Mouse (Mus musculus) embryo, embryonic 9.5 days (tissue): ENCODE measurements around the gene Arf5.

Experiments
- DNase-seq: peaks from one replicate; pipeline ENCODE4 v3.0.0-alpha.2; 2017; ENCODE audit errors: extremely low spot score

The Arf5 gene

DNA sequence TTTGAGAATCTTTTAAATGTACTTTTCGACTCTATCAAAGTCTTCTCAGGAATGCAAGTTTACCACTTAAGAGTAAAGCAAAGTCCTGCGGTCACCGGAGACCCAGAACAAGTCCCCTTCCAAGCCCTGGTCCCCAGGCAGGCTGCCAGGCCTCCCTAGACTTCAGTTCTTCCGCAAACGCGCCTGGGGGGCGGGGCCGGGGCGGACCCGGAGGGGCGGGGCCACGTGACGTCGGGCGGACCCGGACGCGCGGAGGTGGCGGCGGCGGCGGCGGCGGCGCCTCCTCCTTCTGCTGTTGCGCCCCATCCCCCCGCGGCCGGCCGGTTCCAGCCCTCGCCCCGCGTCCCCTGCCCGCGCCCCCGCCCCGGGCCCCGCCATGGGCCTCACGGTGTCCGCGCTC lies at the start of gene Arf5:
TSS of gene Arf5 (plus strand) at position 248 of the 400 bp plus-strand sequence.
- peak; percentile 93 for DNase-seq

- no peak for DNase-seq
Measured at GRCm38 (mm10) chr6:28381983-28382382, 41.4 kb upstream of the Arf5 start.

- DNase-seq, result no peak
Measured at GRCm38 (mm10) chr6:28385169-28385568, 38.2 kb upstream of the Arf5 start.

- no peak for DNase-seq
Measured at GRCm38 (mm10) chr6:28389038-28389437, 34.3 kb upstream of the Arf5 start.

DNA sequence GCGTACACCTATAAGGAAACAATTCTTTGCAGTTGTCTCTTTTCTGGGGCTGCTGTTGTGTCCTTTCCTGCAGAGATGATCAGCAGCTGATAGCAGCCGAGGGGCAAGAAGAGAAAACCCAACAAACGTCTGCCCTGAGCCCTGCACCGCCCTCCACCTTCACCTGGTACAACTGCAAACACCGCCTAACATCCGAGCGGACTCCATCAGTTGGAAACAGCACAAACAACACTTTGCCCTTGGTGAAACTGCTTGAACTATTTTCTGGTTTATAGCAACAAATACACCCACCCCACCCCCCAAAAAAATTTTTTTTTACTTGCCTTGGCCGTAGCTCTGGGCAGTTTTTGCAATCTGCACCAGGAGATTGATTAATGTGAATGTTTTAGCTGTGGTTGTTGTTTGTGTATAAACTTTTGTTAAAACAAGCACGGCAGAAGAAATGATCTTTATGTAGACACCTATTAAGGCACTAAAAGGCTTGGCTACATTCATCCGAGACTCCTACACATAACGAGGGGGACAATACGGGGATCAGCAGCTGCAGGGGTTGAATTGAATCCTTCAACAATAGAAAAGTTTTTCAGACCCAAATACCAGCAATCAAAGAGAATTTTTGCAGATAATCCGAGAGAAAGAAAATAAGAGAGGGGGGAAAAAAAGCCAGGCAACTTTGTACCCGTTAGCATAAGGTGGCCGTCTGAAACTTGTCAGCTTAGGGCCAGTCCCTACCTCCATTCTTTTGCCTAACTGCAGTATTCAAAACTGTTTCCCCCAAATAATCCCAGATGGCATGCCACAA lies 27.1 kb upstream of the Arf5 start:
- peak; percentile 32 for DNase-seq

GRCm38 (mm10) chr6:28396853-28397457 lies 26.4 kb upstream of the Arf5 start:
- DNase-seq, result peak; percentile 61

DNA sequence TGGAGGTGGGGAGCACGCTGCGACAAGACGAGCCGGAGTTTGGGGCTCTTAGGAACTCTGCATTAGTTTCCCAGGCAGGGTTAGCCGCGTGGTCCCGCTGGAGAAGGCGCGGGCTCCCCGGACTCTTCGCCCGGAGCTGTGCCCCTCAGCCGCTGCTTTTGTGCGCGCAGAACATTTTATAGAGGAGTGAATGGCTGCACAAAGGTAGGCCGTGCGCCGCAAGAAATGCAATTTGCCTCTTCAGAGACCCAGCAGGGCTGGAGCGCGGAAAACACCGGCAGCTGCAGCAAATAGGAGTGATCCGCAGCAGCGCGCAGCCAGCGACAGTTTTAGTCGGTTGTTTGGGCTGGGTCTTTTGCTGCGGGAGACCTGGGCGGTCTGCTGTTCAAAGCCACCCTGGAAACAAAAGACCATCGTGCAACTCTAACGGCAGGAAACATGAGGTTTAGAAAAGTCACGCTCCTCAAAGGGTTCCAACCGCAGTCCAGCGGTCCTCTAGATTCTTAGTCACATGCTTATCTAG lies 25.6 kb upstream of the Arf5 start, which contains the start of gene Zfp800:
TSS of gene Zfp800 (minus strand) at position 325 of the 523 bp plus-strand sequence.
- peak; percentile 70 for DNase-seq

DNA sequence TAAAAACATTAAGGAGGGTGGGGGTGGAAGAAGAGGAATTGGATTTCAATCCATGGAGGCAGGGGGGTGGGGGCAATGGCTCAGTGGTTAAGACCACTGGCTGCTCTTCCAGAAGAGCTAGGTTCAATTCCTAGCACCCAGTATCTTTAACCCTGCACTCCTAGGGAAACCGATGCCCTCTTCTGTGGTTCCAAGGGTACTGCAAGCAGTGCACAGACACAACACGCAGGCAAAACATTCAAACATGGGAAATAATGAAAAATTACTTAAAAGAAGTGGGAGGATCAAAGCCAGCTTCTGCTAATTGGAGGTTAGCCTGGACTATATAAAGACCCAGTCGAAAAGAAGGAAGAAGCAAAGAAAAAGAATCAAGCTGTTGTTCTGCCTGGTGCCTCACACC lies 24.6 kb upstream of the Arf5 start:
- DNase-seq, result no peak

DNA sequence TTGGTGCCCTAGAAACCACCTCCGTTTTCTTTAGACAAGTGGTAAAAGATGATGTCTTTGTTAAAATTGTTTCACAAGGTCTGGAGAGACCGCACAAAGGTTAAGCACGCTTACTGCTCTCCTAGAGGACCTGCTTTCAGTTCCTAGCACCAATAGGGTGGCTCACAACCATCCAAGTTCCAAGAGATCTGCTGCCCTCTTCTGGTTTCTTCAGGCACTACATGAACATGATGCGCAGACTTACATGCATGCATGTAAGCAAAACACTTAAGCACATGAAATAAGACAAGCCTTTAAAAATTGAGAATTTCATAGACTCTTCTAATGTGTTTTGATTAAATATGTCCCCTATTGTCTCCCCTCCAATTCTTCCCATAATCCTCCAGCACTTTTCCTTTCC lies 23.6 kb upstream of the Arf5 start:
- no peak for DNase-seq

GRCm38 (mm10) chr6:28410053-28410452 lies 13.3 kb upstream of the Arf5 start:
- no peak for DNase-seq

- no peak for DNase-seq
Measured at GRCm38 (mm10) chr6:28411236-28411635, 12.1 kb upstream of the Arf5 start.

DNA sequence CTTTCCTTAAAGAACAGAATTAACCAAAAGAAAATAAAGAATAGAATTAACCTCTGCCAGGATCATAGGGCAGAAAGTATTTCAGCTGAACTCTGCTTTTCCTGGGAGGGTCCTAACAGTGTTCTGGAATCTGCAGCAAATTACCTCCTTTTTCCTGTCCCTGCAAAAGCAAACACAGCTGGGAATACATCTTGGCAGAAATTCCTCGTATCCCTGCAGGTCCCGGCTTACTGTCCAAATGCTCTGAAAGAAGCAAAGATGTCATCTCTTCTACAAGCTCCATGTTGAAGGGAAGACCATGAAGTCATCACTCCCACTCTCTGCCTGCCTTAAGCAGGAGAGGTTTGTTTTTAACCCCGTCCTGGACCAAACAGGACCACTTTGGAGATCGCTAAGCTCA lies 6.4 kb upstream of the Arf5 start:
- no peak for DNase-seq

GRCm38 (mm10) chr6:28418449-28418848 lies 4.9 kb upstream of the Arf5 start:
- no peak for DNase-seq

- no peak for DNase-seq
Measured at GRCm38 (mm10) chr6:28419673-28420072, 3.7 kb upstream of the Arf5 start.

GRCm38 (mm10) chr6:28420361-28420760 lies 3.0 kb upstream of the Arf5 start:
- DNase-seq, result no peak

DNA sequence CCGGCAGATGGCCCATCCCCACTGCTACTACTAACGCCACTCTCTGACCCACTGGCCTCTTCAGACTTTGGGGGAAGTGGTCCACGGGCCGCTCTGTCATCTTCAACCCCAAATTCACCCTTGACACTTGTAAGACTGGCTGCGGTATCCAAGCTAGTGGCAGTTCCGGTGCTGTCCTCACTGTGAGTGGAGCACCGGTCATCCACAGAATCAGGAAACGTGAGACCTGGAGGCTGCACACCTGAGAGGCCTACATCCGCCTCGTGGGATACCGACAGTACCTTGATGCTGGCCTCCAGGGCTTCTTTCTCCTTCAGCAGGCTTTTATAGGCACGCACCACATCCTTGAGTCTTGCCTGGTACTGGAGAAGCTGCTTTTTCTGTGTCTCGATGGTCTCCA lies 2.5 kb upstream of the Arf5 start:
- DNase-seq, result no peak

GRCm38 (mm10) chr6:28421469-28422000 lies 1.8 kb upstream of the Arf5 start:
- peak; percentile 95 for DNase-seq

- no peak for DNase-seq
Measured at GRCm38 (mm10) chr6:28422651-28423290, 589 bp upstream of the Arf5 start.

DNA sequence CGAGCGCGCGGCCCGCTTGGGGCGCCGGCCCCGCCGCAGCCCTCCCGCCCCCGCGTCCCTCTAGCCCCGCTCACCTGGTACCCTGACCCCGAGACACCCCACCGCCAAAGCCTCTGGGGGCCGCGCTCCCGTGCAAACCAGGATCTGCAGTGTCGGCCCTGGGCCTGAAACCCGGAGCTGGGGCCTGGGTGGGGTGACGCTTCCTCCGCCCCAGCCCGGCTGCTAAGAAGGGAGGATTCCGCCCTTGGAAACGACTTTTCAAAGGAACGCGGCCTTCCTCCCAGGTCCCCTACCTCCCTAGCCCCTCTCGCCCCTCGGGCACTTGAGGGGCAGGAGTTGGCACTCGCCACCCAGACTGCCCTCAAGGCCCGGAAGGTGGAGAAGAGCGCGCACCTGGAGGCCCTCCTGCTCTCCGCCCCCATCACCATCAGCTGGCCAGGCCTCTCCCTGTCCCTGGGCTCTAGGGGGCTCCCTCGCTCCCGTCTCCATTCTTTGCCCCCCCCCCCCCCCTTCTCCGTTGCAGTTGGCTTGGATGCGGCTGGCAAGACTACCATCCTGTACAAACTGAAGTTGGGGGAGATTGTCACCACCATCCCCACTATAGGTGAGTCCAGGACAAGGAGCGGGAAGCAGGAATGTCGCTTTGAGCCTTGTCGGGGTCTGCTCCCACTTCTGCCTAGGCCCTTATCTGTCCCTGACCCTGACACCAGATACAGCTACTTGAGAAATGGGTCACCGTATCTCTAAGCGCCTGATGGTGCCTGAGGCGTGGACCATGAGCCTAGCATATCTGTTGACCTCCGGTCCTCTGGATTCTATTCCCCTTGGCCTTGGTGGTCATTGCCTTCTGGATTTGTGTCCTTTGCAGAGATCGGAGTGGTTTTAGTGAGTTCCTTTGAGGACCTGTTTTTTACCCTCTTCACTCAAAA lies 671 bp downstream of the Arf5 start:
- DNase-seq, result peak; percentile 61

GRCm38 (mm10) chr6:28425019-28425418 lies 1.7 kb downstream of the Arf5 start:
- DNase-seq, result no peak
